Mouse (Mus musculus) ES-E14 (cell line): ENCODE measurements around the gene Syf2. TPM values are rescaled to one million over a fixed set of nuclear protein-coding genes. Genes with fewer than 3 reads are reported as not detected.

Experiments used
- DNase-seq: peaks from one replicate; pipeline ENCODE4 v3.0.0-alpha.2; 2013; ENCODE audit warnings: low read depth, low spot score
- H3K27ac ChIP-seq: 2 replicates; pipeline ENCODE4 v1.5.1; 2012; ENCODE audit warnings: low read depth, mild to moderate bottlenecking, low read length, moderate library complexity, mixed read lengths; ENCODE audit not compliant: poor library complexity, insufficient read depth, severe bottlenecking
- H3K36me3 ChIP-seq: 2 replicates; pipeline ENCODE4 v1.6.1; 2012; ENCODE audit warnings: mild to moderate bottlenecking, low read length, moderate library complexity, mixed read lengths; ENCODE audit not compliant: control insufficient read depth, poor library complexity, insufficient read depth, severe bottlenecking
- H3K4me1 ChIP-seq, 2 experiments: fragments of 150-350 bp in 1 of 2; sonication (generic) in 1 of 2; 2 replicates each; pipeline ENCODE4 v1.6.1; 2012; ENCODE audit warnings: low read length in 2 of 2, mild to moderate bottlenecking in 1 of 2, mixed read lengths in 1 of 2; ENCODE audit not compliant: control insufficient read depth in 2 of 2, insufficient read depth in 2 of 2, poor library complexity in 1 of 2
- H3K4me3 ChIP-seq, 2 experiments: fragments of 150-350 bp in 1 of 2; sonication (generic) in 1 of 2; 2 replicates each; pipeline ENCODE4 v1.5.1; 2012; ENCODE audit warnings: low read length in 2 of 2, low read depth in 1 of 2, mild to moderate bottlenecking in 1 of 2, mixed read lengths in 1 of 2; ENCODE audit not compliant: insufficient read depth in 1 of 2, poor library complexity in 1 of 2, severe bottlenecking in 1 of 2
- H3K9ac ChIP-seq: 2 replicates; pipeline ENCODE4 v1.6.1; 2012; ENCODE audit warnings: low read depth, mild to moderate bottlenecking, low read length, mixed read lengths; ENCODE audit not compliant: poor library complexity, insufficient read depth, severe bottlenecking
- H3K9me3 ChIP-seq: fragments of 150-350 bp; sonication (generic); 2 replicates; pipeline ENCODE4 v1.6.1; 2012; ENCODE audit warnings: low read depth, mild to moderate bottlenecking, low read length; ENCODE audit not compliant: control insufficient read depth, insufficient read depth
- CHD2 ChIP-seq: IDR thresholded peaks from 2 replicates; pipeline ENCODE4 v1.6.1; 2014; ENCODE audit warnings: mild to moderate bottlenecking, low read depth, low read length, inconsistent platforms
- HCFC1 ChIP-seq: IDR thresholded peaks from 2 replicates; pipeline ENCODE4 v1.6.1; 2012; ENCODE audit warnings: low read length, inconsistent platforms, borderline replicate concordance; ENCODE audit not compliant: insufficient read depth
- MAFK ChIP-seq: IDR thresholded peaks from 2 replicates; pipeline ENCODE4 v1.6.1; 2014; ENCODE audit warnings: mild to moderate bottlenecking, low read depth, low read length, inconsistent platforms; ENCODE audit not compliant: insufficient read depth
- ZC3H11A ChIP-seq: IDR thresholded peaks from 2 replicates; pipeline ENCODE4 v1.6.1; 2012; ENCODE audit warnings: low read depth, mild to moderate bottlenecking, inconsistent platforms, low read length, borderline replicate concordance
- ZNF384 ChIP-seq: IDR thresholded peaks from 2 replicates; pipeline ENCODE4 v1.6.1; 2012; ENCODE audit warnings: low read depth, low read length, inconsistent platforms
- in situ Hi-C, 2 experiments: fragments of 600-800 bp; cut with MboI; formaldehyde crosslinking; loops; one replicate each; pipeline ENCODE4 v1.15.1; 2025; ENCODE audit warnings: low sequenced_read_pairs in 2 of 2, inconsistent platforms in 1 of 2; ENCODE audit not compliant: unreplicated experiment in 2 of 2
- total RNA-seq: library from RNA; depleted of rRNA; stranded (reverse); fragments of 300-350 nt; gene quantifications from 2 replicates; pipeline ENCODE4 v1.2.3, GENCODE M21; 2012

Syf2 gene
- total RNA-seq, 1 experiment = 76.6 TPM

DNA sequence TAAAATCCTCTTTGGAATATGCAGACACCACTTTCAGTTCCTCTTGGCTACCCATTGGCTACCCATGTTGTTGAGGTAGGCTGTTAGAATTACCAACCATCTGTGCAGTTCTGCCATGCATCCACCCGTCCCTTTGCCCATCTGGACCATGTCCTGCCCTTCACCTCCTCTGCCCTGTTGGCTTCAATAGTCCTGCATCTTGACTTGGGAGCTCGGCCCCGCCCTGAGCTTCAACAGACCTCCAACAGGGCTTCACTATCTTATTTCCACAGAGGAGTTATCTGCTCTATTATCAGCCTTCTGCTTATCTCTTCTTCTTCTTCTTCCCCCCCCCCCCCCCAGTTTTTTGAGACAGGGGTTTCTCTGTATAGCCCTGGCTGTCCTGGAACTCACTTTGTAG is 13.5 kb upstream of the Syf2 start:
- no peak overlapping the region for H3K4me3 ChIP-seq
- no peak for DNase-seq
- no peak for TF ChIP-seq HCFC1
- no peak for TF ChIP-seq MAFK
- TF ChIP-seq CHD2 = no peak
- TF ChIP-seq ZC3H11A = no peak
- no peak for TF ChIP-seq ZNF384
- H3K9me3 ChIP-seq = no peaks in the 10 kb centered on the region
- in situ Hi-C loops = no loop called here
- H3K36me3 ChIP-seq = peaks cover 2% of the 10 kb centered on the region
- H3K27ac ChIP-seq = no peak overlapping the region
- peaks cover 0 to 9% of the 10 kb centered on the region in 2 experiments; a peak in 1 of 4 replicates for H3K4me1 ChIP-seq
- no peak overlapping the region for H3K9ac ChIP-seq

DNA sequence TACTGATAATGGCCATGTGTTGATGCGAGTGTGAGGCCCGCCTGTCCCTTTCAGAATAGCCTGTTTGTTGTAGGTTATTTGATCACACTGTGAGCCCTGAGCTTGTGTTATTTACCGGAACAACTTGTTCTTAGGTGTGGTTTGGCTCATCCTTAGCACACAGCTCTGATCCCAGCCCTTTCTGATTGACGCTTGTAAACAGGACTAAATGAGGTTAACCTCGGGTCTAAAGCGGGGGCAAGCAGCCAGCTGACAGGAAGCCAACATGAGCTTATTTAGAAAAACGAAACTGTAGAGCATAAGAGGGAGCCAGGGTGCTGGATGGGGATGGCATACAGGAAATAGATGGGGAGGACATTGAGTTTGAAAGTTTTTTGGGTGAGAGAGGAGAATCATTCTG is 12.3 kb upstream of the Syf2 start:
- Histone ChIP-seq H3K9me3 (no peaks in the 10 kb centered on the region), H3K4me1 (peaks cover 3 to 9% of the 10 kb centered on the region in 2 experiments; a peak in 1 of 4 replicates), H3K36me3 (no peaks in the 10 kb centered on the region), H3K4me3 (no peak overlapping the region), H3K27ac (no peak overlapping the region), H3K9ac (peak overlapping the region; percentile 20; the same call in 1 of the 2 replicates)
- in situ Hi-C loops = no loop called here
- no peak for DNase-seq
- no peak for TF ChIP-seq MAFK
- no peak for TF ChIP-seq HCFC1
- no peak for TF ChIP-seq ZC3H11A
- TF ChIP-seq CHD2 = no peak
- no peak for TF ChIP-seq ZNF384

DNA sequence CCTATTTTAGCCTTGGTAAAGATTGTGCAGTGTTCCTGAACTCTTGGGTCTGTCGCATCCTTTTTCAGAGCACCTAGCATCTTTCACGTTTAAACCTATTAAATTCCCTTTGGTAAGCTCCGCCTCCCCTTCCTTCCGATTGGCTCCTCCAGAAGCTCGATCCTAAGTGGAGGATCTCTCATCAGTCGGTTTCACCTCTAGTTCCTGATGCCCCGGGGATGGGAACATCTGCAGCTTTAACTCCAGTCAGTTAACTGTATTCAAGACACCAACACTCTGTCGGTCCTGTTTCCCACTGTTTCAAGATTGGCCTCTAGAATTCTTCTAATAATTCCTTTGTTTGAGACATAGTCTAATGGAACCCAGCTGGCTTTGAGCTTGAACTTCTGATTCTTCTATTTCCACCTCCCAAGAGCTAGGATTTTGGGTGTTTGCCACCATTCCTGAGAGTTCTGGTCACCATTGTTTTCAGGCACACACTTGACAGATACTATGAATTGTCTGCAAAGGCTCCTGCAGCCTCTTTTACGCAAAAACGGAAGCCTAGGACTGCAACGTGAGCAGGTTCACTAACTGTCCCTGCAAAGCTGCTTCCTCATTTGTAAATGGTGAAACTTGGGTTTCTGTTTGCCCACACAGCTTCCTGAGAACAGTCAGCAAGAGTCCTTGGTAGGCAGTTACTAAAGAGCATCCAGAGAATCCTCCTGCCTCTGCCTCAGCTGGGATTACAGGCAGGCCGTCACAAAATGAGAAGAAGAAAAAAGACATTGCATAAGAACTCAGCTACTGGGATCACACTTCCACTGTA is 10.8 kb upstream of the Syf2 start:
- no peak overlapping the region for H3K9ac ChIP-seq
- in situ Hi-C loops = no loop called here
- H3K27ac ChIP-seq = no peak overlapping the region
- TF ChIP-seq ZNF384 (no peak), MAFK (no peak), HCFC1 (no peak), CHD2 (no peak), ZC3H11A (no peak)
- H3K36me3 ChIP-seq = peaks cover 11% of the 10 kb centered on the region
- H3K9me3 ChIP-seq = no peaks in the 10 kb centered on the region
- no peak overlapping the region for H3K4me3 ChIP-seq
- DNase-seq = no peak
- H3K4me1 ChIP-seq = peaks cover 4 to 9% of the 10 kb centered on the region in 2 experiments; a peak in 1 of 4 replicates

DNA sequence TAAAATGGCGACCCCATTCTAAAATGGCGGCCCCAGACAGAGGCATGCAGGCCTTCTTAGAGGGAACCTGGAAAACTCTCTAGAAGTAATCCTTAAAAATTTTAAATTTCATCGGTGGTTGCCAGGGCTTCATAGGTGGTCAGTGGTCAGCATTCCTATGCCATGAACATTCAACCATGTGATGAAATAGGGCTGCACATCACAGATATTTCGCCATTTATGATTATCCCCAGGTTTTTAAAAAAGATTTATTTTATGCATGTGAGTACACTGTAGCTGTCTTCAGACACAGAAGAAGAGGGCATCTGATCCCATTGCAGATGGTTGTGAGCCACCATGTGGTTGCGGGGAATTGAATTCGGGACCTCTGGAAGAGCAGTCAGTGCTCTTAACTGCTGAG is 10.1 kb upstream of the Syf2 start:
- Histone ChIP-seq H3K4me1 (peaks cover 5 to 6% of the 10 kb centered on the region in 2 experiments; a peak in 2 of 4 replicates), H3K36me3 (peaks cover 17% of the 10 kb centered on the region), H3K4me3 (no peak overlapping the region), H3K9ac (no peak overlapping the region), H3K27ac (no peak overlapping the region), H3K9me3 (no peaks in the 10 kb centered on the region)
- in situ Hi-C loops = no loop called here
- no peak for DNase-seq
- TF ChIP-seq ZC3H11A (0 out of 2 replicates have a peak, but pooled peaks have one; percentile 31), HCFC1 (no peak)

DNA sequence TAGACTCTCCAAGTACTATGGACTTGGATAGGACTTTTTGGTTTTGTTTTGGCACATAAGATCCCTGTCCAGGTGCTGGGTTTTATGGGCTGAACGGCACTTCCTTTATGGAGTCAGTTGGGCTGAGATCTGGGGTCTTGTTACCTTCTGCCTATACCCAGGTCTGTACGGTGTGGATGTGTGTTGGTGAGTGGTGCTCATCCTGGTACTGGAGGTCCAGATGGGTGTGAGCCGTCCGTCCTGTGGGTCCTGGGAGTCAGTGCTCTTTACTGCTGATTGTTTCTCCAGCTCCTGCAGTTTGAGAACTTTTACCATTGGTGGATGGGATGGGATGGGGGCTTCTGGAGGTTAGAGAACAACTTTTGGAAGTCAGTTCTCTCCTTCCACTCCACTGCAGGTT is 9.0 kb upstream of the Syf2 start:
- peaks cover 5 to 7% of the 10 kb centered on the region in 2 experiments; a peak in 2 of 4 replicates for H3K4me1 ChIP-seq
- no peak for TF ChIP-seq CHD2
- TF ChIP-seq MAFK = no peak
- TF ChIP-seq HCFC1 = no peak
- TF ChIP-seq ZNF384 = no peak
- no peak for TF ChIP-seq ZC3H11A
- H3K9ac ChIP-seq = no peak overlapping the region

More for the DNA sequence above, 9.0 kb upstream of the Syf2 start:
- no peak overlapping the region for H3K27ac ChIP-seq
- in situ Hi-C loops = no loop called here
- no peaks in the 10 kb centered on the region for H3K9me3 ChIP-seq
- no peak overlapping the region for H3K4me3 ChIP-seq
- peaks cover 24% of the 10 kb centered on the region for H3K36me3 ChIP-seq
- no peak for DNase-seq
